Mouse (Mus musculus) frontal cortex, adult 2 months (tissue): Measurements from ENCODE around the gene Gm20479. TPM values are rescaled to one million over a fixed set of nuclear protein-coding genes. Genes with fewer than 3 reads are reported as not detected.

Source experiments
- DNase-seq, 2 experiments: peaks; one replicate each; pipeline ENCODE4 v3.0.0; 2022; ENCODE audit warnings: low spot score in 1 of 2; ENCODE audit errors: extremely low spot score in 1 of 2
- polyA plus RNA-seq: library from polyadenylated mRNA; depleted of rRNA; stranded (reverse); fragments of >200 nt; gene quantifications from 2 replicates; pipeline ENCODE4 v1.2.3, GENCODE M21; 2012

The Gm20479 gene
- polyA plus RNA-seq, 1 experiment: not detected

GRCm38 (mm10) chr7:27369111-27369510 lies 11.9 kb upstream of the Gm20479 start:
- DNase-seq: no peak

DNA sequence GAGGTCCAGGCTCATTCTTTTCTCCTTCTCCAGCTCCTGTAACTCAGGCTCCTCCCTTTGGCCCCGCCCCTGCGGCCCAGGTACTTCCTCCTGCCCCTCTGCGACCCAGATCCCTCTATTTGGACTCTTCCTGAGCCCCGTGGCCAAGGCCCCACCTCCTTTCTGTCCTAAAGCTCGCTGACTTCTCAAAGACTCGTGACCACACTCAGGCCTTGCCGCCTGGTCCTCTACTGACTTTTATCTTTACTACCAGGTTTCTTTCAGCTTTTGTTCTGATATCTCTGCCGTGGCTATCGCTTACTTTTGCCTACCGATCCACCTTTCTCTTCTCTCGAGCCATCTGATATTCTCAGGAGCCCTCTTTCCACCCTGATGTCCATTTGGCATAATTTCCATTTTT lies 10.8 kb upstream of the Gm20479 start:
- no peak for DNase-seq

GRCm38 (mm10) chr7:27366082-27366844 lies 9.0 kb upstream of the Gm20479 start:
- DNase-seq: peak in 1 of 2 experiments; percentile 59

DNA sequence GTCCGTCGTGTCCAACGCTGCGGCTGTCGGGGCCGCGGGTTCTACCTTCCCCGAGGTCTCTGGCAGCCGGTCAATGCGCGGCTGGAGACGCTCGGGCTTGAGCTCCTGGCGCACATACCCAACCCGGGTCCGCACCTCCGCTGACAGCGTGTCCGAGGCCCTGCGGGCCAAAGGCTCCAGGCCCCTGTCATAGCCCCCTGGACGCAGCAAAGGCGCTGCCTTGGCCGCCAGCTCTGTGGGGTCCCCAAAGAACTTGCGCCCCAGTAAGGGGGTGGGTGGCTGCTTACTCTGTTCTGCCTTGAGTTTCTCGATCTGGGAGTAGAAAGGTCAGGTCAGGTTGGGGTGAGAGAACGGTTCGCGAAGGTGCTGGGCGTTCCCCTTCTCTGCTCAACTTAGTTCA lies 7.2 kb upstream of the Gm20479 start:
- DNase-seq: no peak

DNA sequence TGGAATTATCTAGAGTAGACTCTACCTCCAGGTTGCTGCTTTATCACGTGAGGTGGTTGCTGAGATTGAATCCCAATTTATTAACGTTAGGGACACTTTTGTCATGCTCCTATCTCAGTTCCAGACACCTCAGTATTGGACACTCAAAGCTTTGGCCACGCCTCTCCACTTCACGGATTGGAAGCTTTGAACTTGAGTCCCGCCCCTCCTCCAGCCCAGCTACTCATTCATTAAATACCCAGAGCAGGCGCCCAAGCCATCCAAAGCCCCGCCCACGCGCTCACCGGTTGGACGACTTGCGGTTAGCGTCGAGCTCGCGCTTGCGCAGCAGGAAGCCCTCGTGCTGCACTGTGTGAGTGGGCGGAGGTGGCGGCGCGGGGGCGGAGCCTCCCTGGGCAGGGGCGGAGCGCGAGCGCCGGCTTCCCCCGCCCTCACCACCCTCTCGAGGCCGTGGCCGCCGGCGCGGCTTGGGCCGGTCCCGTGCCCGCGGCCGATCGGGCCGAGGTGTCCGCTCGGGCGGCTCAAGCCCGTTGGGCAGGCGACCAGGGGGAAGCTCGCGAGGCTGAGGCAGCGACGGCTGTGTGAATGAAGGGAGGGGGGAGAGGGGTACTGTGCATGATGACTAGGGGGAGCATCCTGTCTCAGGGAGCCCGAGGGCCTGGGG lies 4.2 kb upstream of the Gm20479 start:
- DNase-seq: peak; percentile 97 to 99

DNA sequence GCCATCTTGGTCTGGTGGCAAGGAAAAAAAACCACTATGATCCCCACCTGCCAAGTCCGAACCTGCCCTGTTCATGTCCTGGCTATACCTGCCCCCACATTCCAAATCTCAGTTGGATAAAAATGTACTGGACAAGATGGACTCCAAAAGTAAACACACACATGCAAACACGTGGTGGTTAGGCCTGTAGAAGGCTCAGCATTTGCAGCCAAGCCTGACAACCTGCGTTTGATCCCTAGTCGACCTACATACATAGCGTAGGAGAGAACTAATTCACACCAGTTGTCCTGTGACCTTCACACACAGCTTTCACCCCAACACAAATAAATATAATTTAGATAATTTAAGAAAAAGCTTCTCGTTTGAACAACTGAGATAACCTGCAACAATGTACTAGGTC lies 3.5 kb upstream of the Gm20479 start:
- DNase-seq: no peak

- DNase-seq: no peak
These were observed 2.6 kb upstream of the Gm20479 start for GRCm38 (mm10) chr7:27359706-27360358.

- no peak for DNase-seq
These were observed 1.9 kb upstream of the Gm20479 start for GRCm38 (mm10) chr7:27359162-27359561.

GRCm38 (mm10) chr7:27357595-27357978 lies 368 bp upstream of the Gm20479 start:
- no peak for DNase-seq

DNA sequence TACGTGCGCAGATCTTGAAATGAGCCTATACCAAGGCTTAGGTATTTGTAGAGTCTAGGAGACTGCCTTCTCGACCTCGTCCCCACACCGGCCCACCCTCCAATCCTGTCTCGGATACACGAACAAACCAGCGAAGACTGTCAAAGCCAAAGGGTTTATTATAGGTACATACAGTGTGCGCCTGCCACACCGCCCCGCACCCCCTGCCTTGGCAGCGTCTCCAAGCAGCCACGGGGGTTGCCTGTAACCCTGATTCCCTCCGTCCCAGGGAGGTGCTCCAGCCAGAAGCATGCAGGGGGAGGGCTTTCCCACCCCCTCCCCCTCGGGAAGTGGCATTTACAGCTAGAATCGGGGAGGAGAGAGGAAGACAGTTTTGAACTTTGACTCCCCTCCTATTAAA lies 971 bp downstream of the Gm20479 start:
- no peak for DNase-seq

GRCm38 (mm10) chr7:27355745-27356240 lies 1.4 kb downstream of the Gm20479 start, which contains the start of gene Shkbp1:
Gene Shkbp1, minus strand, starts transcription at chr7:27356019.
- DNase-seq: peak; percentile 78 to 88

- no peak for DNase-seq
These were observed 2.0 kb downstream of the Gm20479 start for GRCm38 (mm10) chr7:27355261-27355660.

- DNase-seq: no peak
These were observed 2.4 kb downstream of the Gm20479 start for GRCm38 (mm10) chr7:27354783-27355182.

DNA sequence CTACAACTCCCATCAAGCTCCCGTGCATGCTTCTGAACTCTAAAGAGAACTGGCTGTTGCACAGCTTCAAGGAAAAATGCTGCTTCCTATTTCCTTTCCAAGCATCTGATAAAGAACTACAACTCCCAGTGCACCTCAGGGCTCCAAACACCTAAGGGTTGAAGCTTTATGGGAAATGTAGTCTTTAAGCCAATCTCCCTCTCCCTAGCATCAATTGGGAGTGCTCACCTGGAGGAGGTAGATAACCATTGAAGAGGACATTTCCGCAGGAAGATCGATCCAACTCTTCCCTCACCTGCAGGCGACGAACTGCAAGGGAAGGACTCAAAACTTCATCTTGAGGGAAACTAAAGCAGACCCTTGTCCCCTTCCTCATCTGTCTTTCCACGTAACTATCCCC lies 3.1 kb downstream of the Gm20479 start:
- no peak for DNase-seq

GRCm38 (mm10) chr7:27345444-27345843 lies 11.8 kb downstream of the Gm20479 start:
- DNase-seq: no peak

DNA sequence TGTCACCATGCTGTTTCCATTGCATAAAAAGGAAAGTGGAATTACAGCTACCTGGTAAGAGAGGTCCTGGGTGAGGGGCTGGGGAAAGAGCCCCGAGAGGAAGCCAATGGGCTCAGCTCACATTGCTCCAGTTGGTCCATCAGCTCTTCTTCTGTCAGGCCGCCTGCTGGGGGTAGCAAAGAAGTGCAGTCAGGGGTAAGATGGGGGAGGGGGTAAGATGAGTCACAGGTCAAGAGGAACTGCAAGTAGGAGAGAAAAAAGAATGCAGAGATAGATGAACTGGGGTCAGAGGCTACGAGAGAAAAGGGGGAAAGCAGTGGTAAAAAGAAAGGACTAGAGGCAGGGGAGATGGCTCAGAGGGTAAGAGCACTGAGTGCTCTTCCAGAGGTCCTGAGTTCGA lies 14.6 kb downstream of the Gm20479 start:
- DNase-seq: no peak

DNA sequence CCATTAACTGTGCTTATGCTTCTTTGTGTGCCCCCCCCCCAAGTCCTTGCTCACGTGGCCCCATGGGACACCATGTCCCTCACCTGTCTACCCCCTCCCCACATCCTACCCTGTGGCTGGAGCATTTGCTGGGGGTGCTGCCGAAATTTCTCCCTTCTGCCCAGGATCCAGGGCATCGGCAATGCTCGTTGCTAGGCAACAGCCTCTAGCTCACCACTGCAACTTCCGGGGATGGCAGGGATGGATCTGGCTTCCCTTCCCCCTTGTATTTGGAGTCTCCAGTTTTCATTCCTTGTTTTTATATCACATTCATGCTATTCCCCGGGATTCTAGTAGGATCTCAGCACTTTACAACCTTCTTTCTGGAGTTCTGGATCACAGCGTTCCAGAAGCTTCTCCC lies 17.7 kb downstream of the Gm20479 start:
- DNase-seq: peak; percentile 63 to 83

DNA sequence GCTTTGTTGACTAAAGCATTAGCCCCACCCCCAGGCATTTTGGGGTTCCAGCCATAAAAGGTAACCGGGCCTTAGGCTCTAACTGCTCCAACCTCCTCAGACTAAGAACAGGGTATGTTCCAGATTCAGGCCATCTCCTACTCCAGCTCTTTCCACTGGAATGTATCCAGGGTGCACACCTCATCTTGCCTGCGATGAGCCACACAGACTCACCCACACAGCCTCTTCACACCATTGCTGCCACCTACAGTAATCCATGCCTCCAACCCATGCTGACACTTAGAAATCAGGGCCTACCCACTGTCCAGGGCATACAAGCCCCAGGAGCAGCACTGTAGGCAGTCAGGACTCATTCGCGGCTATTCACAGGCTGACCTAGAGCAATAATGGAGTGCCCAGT lies 18.1 kb downstream of the Gm20479 start:
- peak in 1 of 2 experiments; percentile 68 for DNase-seq

GRCm38 (mm10) chr7:27337175-27337853 lies 19.9 kb downstream of the Gm20479 start, which contains the start of gene Ltbp4:
Gene Ltbp4, minus strand, starts transcription at chr7:27337692.
- no peak for DNase-seq

- peak; percentile 74 to 98 for DNase-seq
These were observed 21.0 kb downstream of the Gm20479 start for GRCm38 (mm10) chr7:27335928-27336823.
